Mouse (Mus musculus): ENCODE data around the gene Scly.

- TF ChIP-seq POLR2A (IDR thresholded peaks at IDR 0.05; ENCODE audit: borderline replicate concordance, extremely low read depth, low read depth, low read length) (no peak), CTCF (IDR thresholded peaks at IDR 0.05; ENCODE audit: insufficient read depth, low read length) (no peak)
Observed at GRCm38 (mm10) chr1:91362113-91362512, 64.0 kb downstream of the Scly start.
